Mouse (Mus musculus) spleen, embryonic (tissue): ENCODE measurements around the gene Zfp622.
"Not testable (repeated sequence)": the region's sequence is repeated elsewhere in the genome, so short reads cannot be mapped to it uniquely, and the experiment has no call there.

Source experiments
- CTCF ChIA-PET: fragments of 350-600 bp; sonication (Branson Sonifier 250); formaldehyde crosslinking; loops from one replicate; lab custom pipeline; 2022; lab: Charles Lee

The Zfp622 gene

GRCm38 (mm10) chr15:25971596-25971995, 12.6 kb upstream of the Zfp622 start:
- CTCF ChIA-PET, result interaction anchor here (0.9 kb wide), 1 partner anchor 15 kb away, joined by 4 read pairs; no protein-coding TSS in a partner anchor

GRCm38 (mm10) chr15:25972758-25973157, 11.4 kb upstream of the Zfp622 start:
- CTCF ChIA-PET, result no interaction called here

GRCm38 (mm10) chr15:25974352-25974751, 9.8 kb upstream of the Zfp622 start:
- CTCF ChIA-PET, result no interaction called here

- CTCF ChIA-PET, result interaction anchor here (1.0 kb wide), 1 partner anchor 170 kb away, joined by 3 read pairs; no protein-coding TSS in a partner anchor
Measured at GRCm38 (mm10) chr15:25975810-25976209, 8.4 kb upstream of the Zfp622 start.

- CTCF ChIA-PET, result interaction anchor here (0.7 kb wide), 1 partner anchor 178 kb away, joined by 4 read pairs; no protein-coding TSS in a partner anchor
Measured at GRCm38 (mm10) chr15:25983614-25984013, 552 bp upstream of the Zfp622 start.

GRCm38 (mm10) chr15:25984734-25985492, 747 bp downstream of the Zfp622 start:
- CTCF ChIA-PET, result interaction anchor here (0.6 kb wide), 1 partner anchor 99 kb away, joined by 3 read pairs; no protein-coding TSS in a partner anchor

- CTCF ChIA-PET, result interaction anchor here (0.7 kb wide), 1 partner anchor 22 kb away, joined by 3 read pairs; no protein-coding TSS in a partner anchor
Measured at GRCm38 (mm10) chr15:25992992-25993727, 9.0 kb downstream of the Zfp622 start.

- CTCF ChIA-PET, result interaction anchor here (1.5 kb wide), 1 partner anchor 189 kb away, joined by 3 read pairs; no protein-coding TSS in a partner anchor
Measured at GRCm38 (mm10) chr15:25995521-25995920, 11.4 kb downstream of the Zfp622 start.

- CTCF ChIA-PET, result not testable (repeated sequence)
Measured at GRCm38 (mm10) chr15:25999545-25999944, 15.4 kb downstream of the Zfp622 start.

GRCm38 (mm10) chr15:26008621-26009020, 24.5 kb downstream of the Zfp622 start:
- CTCF ChIA-PET, result no interaction called here

- CTCF ChIA-PET, result no interaction called here
Measured at GRCm38 (mm10) chr15:26012891-26013290, 28.7 kb downstream of the Zfp622 start.

GRCm38 (mm10) chr15:26015979-26016665, 32.0 kb downstream of the Zfp622 start:
- CTCF ChIA-PET, result interaction anchor here (0.6 to 1.1 kb wide), 3 partner anchors 12 to 1538 kb away, joined by 3 to 9 read pairs (median 3); no protein-coding TSS in a partner anchor

- CTCF ChIA-PET, result interaction anchor here (0.6 kb wide), 1 partner anchor 35 kb away, joined by 3 read pairs; no protein-coding TSS in a partner anchor
Measured at GRCm38 (mm10) chr15:26021721-26022120, 37.6 kb downstream of the Zfp622 start.

- CTCF ChIA-PET, result no interaction called here
Measured at GRCm38 (mm10) chr15:26022636-26023035, 38.5 kb downstream of the Zfp622 start.

- CTCF ChIA-PET, result no interaction called here
Measured at GRCm38 (mm10) chr15:26031692-26032091, 47.5 kb downstream of the Zfp622 start.

GRCm38 (mm10) chr15:26040567-26040966, 56.4 kb downstream of the Zfp622 start:
- CTCF ChIA-PET, result no interaction called here

GRCm38 (mm10) chr15:26041196-26041947, 57.2 kb downstream of the Zfp622 start:
- CTCF ChIA-PET, result no interaction called here
